Mouse (Mus musculus) bone marrow macrophage, adult 2 months (primary cell): ENCODE measurements around the gene Tmub2.

ENCODE experiments used
- CTCF ChIP-seq: IDR thresholded peaks from 2 replicates; pipeline ENCODE4 v1.5.1; 2012; ENCODE audit warnings: low read depth, mild to moderate bottlenecking, low read length, moderate library complexity
- POLR2A ChIP-seq: IDR thresholded peaks from 2 replicates; pipeline ENCODE4 v1.6.1; 2012; ENCODE audit warnings: mild to moderate bottlenecking, low read depth, low read length, borderline replicate concordance

DNA sequence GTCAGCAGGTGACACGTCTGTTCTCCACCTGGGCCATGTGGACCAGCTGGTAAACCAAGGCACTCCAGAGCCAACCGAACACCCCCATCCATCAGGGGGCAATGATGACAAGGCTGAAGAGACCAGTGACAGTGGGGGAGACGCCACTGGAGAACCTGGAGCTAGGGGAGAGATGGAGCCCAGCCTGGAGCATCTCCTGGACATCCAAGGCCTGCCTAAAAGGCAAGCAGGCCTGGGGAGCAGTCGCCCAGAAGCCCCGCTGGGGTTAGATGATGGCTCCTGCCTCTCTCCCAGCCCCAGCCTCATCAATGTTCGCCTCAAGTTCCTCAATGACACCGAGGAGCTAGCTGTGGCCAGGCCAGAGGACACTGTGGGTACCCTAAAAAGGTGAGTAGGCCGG is 2.8 kb downstream of the Tmub2 start:
- TF ChIP-seq CTCF (no peak), POLR2A (no peak)
